Mouse (Mus musculus) adrenal gland, postnatal 36 days (tissue): Measurements from ENCODE around the gene Polr3h. TPM values are rescaled to one million over a fixed set of nuclear protein-coding genes. Genes with fewer than 3 reads are reported as not detected.
"Not testable (repeated sequence)": the region's sequence is repeated elsewhere in the genome, so short reads cannot be mapped to it uniquely, and the experiment has no call there.

Experiments
- DNase-seq, 2 experiments: peaks; one replicate each; pipeline ENCODE4 v3.0.0; 2021; ENCODE audit warnings: mixed read lengths in 1 of 2
- long read RNA-seq, 2 experiments: library from polyadenylated mRNA; stranded (forward); transcript quantifications; one replicate each; pipeline ENCODE4 v2.0.0; 2021; ENCODE audit warnings: borderline sequencing depth in 2 of 2
- total RNA-seq, 2 experiments: library from RNA; stranded (reverse); gene quantifications; 2 replicates each; pipeline ENCODE4 v1.2.3; 2021

Polr3h gene
- 10 to 100 TPM; 23.5 to 24.9 TPM for total RNA-seq
- long read RNA-seq, experiment 1, transcript Polr3h-201 (6 exons, 2,542 nt), result major isoform, 46 of 53 reads
- long read RNA-seq, experiment 1, partial matches to known transcripts, result 1 of 53 reads
- long read RNA-seq, experiment 1, other reads (novel, unspliced or antisense), result 4 of 53 reads
- long read RNA-seq, experiment 2, transcript Polr3h-201 (6 exons, 2,542 nt), result major isoform, 16 of 24 reads
- long read RNA-seq, experiment 2, transcript Polr3h-206 (6 exons, 1,290 nt), result minor isoform, 5 of 24 reads
- long read RNA-seq, experiment 2, partial matches to known transcripts, result 0 of 24 reads
- long read RNA-seq, experiment 2, other reads (novel, unspliced or antisense), result 3 of 24 reads

- peak; percentile 96 to 99 for DNase-seq
Observed at GRCm38 (mm10) chr15:81925760-81926445, at the start of gene Polr3h. Gene Polr3h, minus strand, starts transcription at chr15:81926240.

- not testable (repeated sequence) for DNase-seq
Observed at GRCm38 (mm10) chr15:81975156-81975555, 49.1 kb upstream of the Polr3h start.

- not testable (repeated sequence) for DNase-seq
Observed at GRCm38 (mm10) chr15:81970498-81970897, 44.5 kb upstream of the Polr3h start.

- DNase-seq, result not testable (repeated sequence)
Observed at GRCm38 (mm10) chr15:81969635-81970034, 43.6 kb upstream of the Polr3h start.

GRCm38 (mm10) chr15:81969173-81969572, 43.1 kb upstream of the Polr3h start:
- no peak for DNase-seq

GRCm38 (mm10) chr15:81968447-81968846, 42.4 kb upstream of the Polr3h start:
- DNase-seq, result no peak

GRCm38 (mm10) chr15:81967821-81968220, 41.8 kb upstream of the Polr3h start:
- no peak for DNase-seq

- DNase-seq, result no peak
Observed at GRCm38 (mm10) chr15:81966062-81966829, 40.2 kb upstream of the Polr3h start.

GRCm38 (mm10) chr15:81964980-81965545, 39.0 kb upstream of the Polr3h start:
- DNase-seq, result peak in 1 of 2 experiments; percentile 33

- no peak for DNase-seq
Observed at GRCm38 (mm10) chr15:81964262-81964661, 38.2 kb upstream of the Polr3h start.

- no peak for DNase-seq
Observed at GRCm38 (mm10) chr15:81961078-81961451, 35.0 kb upstream of the Polr3h start.

GRCm38 (mm10) chr15:81960171-81961077, 34.4 kb upstream of the Polr3h start, which contains the start of gene Pmm1:
Gene Pmm1, minus strand, starts transcription at chr15:81960930.
- peak; percentile 99 to 100 for DNase-seq

GRCm38 (mm10) chr15:81958906-81959305, 32.9 kb upstream of the Polr3h start:
- no peak for DNase-seq

- DNase-seq, result no peak
Observed at GRCm38 (mm10) chr15:81957598-81957997, 31.6 kb upstream of the Polr3h start.

- DNase-seq, result peak; percentile 54 to 56
Observed at GRCm38 (mm10) chr15:81956457-81956856, 30.4 kb upstream of the Polr3h start.

- DNase-seq, result no peak
Observed at GRCm38 (mm10) chr15:81955414-81955813, 29.4 kb upstream of the Polr3h start.

- no peak for DNase-seq
Observed at GRCm38 (mm10) chr15:81954716-81955115, 28.7 kb upstream of the Polr3h start.

- DNase-seq, result no peak
Observed at GRCm38 (mm10) chr15:81954151-81954583, 28.1 kb upstream of the Polr3h start.

- DNase-seq, result no peak
Observed at GRCm38 (mm10) chr15:81952310-81952709, 26.3 kb upstream of the Polr3h start.

- DNase-seq, result no peak
Observed at GRCm38 (mm10) chr15:81951159-81951558, 25.1 kb upstream of the Polr3h start.

GRCm38 (mm10) chr15:81950716-81951115, 24.7 kb upstream of the Polr3h start:
- DNase-seq, result no peak
